Mouse (Mus musculus) skeletal muscle tissue, adult 2 months (tissue): ENCODE data around the gene Myo1g.
A peak's percentile ranks its signal among the peaks of the same experiment; 100 is the strongest.

Experiments used
- DNase-seq: peaks from one replicate; pipeline ENCODE4 v3.0.0-alpha.2; 2012; ENCODE audit warnings: low read depth, low spot score

Myo1g gene

GRCm38 (mm10) chr11:6488041-6488684 is 32.6 kb downstream of the Myo1g start:
- DNase-seq: no peak

DNA sequence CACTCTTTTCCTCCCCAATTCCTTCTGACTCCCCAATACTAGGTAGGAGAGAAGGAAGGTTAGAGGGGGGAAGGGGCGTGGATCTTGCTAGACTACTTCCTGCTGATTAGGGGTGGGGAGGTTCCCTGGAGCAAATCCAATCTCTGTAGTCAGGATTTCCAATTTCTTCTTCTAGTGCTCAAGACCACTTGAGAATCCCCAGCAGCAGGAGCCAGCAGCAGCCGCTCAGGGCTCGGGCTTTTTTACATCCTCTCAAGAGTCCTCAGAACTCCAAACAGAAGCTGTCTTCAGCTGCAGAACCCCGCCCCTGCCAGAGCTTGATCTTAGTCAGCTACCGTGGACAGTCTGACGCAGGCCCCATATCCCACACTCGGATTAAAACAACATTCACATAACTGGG is 33.3 kb downstream of the Myo1g start:
- no peak for DNase-seq

GRCm38 (mm10) chr11:6486916-6487315 is 33.8 kb downstream of the Myo1g start:
- no peak for DNase-seq

DNA sequence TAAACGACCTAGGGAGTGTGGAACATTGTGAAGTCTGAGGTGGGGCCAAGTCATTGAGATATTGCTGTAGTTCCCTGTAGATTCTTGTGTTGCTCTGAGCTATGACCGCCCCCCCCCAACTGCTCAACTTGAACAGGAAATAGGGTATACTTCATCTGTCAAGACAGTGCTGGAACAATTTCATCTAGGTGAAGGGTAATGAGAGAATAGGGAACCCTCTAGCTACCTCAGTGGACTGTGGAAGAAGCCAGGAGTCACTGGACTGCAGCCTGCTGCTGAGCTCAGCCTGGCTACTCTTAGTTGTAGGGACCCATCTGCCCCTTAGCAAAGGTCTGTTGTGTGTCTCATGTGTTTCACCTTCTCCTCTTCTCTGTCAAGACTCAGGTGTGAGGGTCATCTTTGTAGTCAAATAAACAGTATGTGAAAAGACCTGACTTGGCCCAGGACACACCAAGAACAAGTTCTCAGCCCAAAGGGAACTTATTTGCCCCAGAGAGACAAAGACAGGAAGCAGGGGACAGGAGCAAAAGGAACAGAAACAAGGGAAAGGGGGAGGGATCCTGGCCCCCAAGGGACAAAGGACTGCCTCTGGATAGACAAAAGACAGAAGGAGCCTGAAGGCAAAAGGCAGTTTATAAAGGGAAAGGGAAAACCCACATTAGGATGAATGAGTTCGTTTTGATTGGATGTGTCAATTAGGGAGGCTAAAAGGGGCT is 36.4 kb downstream of the Myo1g start:
- no peak for DNase-seq

- no peak for DNase-seq
These were observed 37.7 kb downstream of the Myo1g start for GRCm38 (mm10) chr11:6483103-6483502.

- DNase-seq: no peak
These were observed 39.0 kb downstream of the Myo1g start for GRCm38 (mm10) chr11:6481669-6482185.

GRCm38 (mm10) chr11:6480681-6481405 is 39.9 kb downstream of the Myo1g start:
- no peak for DNase-seq

- DNase-seq: no peak
These were observed 40.6 kb downstream of the Myo1g start for GRCm38 (mm10) chr11:6480191-6480590.

- DNase-seq: no peak
These were observed 41.5 kb downstream of the Myo1g start for GRCm38 (mm10) chr11:6479231-6479630.

DNA sequence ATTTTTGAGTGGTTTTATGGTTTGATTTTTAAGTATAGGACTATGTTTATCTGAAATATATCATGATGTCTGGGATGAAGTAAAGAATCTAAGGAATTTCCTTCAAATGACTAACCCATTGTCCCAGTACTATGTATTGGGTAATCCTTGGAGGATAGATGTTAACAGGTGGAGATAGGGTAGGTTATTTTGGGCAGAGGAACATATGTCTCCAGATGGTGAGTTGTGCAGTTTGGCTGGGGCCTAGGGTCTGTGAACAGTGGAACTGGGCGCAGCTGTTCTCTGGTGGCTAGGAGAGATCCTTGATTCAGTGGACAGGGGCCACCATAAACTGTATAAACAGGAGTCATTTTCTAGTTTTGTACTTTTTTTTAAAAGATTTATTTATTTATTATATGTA is 43.4 kb downstream of the Myo1g start:
- no peak for DNase-seq

- DNase-seq: no peak
These were observed 43.9 kb downstream of the Myo1g start for GRCm38 (mm10) chr11:6476876-6477275.

DNA sequence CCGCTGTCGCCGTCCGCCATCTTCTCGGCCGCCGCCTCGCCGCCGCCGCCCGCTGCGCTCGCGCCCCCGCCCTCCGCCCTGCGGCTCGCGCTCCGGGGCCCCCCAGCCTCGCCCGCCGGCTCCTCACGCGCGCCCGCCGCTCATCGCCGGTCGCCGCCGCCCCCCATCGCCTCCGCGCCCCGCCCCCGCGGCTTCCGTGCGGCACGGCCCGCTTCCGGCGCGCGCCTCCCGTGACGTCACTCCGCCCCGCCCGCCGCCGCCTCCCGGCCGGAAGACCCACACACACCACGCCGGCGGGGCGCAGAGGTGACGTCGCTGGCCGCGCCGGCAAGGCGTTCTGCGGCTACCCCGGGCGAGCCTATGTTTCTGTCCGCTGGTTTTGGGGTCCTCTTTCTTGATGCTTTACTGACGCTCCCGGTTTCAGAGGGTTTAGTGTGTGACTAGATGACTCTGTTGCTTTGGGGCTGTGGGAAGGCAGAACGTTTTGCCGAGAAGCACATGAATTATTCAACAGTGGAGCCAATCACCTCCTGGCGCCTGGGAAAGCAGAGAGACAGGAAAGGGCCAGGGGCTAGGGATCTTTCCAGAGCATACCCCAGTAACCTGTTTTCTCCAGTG is 44.8 kb downstream of the Myo1g start, which contains the start of gene Purb:
Gene Purb, minus strand, starts transcription at position 51 of the 618 bp plus-strand sequence.
- peak; percentile 73 for DNase-seq

GRCm38 (mm10) chr11:6474874-6475731 is 45.7 kb downstream of the Myo1g start:
- DNase-seq: no peak

- DNase-seq: no peak
These were observed 46.4 kb downstream of the Myo1g start for GRCm38 (mm10) chr11:6474381-6474780.

DNA sequence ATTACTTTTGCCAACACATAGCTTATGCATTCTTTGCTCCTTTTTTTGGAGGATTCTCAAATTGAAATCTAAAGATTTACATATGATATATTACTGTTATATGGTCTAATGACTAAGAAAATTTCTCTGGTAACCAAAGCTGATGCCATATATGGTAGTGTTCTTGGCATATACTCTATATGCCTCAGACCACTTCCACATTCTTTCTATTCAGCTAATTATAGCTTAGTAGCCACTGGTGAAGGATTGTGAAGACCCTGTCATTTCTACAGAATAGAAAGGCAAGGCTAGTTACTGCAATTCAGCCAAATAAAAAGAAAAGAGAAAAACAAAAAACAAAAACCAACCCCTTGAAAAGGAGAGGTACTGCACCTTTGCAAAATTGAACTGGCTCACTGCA is 48.7 kb downstream of the Myo1g start:
- DNase-seq: no peak

- DNase-seq: no peak
These were observed 49.3 kb downstream of the Myo1g start for GRCm38 (mm10) chr11:6471493-6471892.

- no peak for DNase-seq
These were observed 49.7 kb downstream of the Myo1g start for GRCm38 (mm10) chr11:6471054-6471453.

GRCm38 (mm10) chr11:6468541-6468940 is 52.2 kb downstream of the Myo1g start:
- DNase-seq: no peak

GRCm38 (mm10) chr11:6465122-6465521 is 55.6 kb downstream of the Myo1g start:
- DNase-seq: no peak

GRCm38 (mm10) chr11:6463159-6463837 is 57.5 kb downstream of the Myo1g start:
- DNase-seq: no peak
